Mouse (Mus musculus) cortical plate, adult 2 months (tissue): Measurements from ENCODE around the gene Litaf.
"Not testable (repeated sequence)": the region's sequence is repeated elsewhere in the genome, so short reads cannot be mapped to it uniquely, and the experiment has no call there.

ENCODE experiments used
- CTCF ChIP-seq: fragments of 200-500 bp; IDR thresholded peaks from 2 replicates; pipeline ENCODE4 v1.5.1; 2011; ENCODE audit warnings: mild to moderate bottlenecking, control low read depth, low read length; ENCODE audit not compliant: insufficient read depth; ENCODE audit errors: extremely low read depth
- POLR2A ChIP-seq: fragments of 200-500 bp; IDR thresholded peaks from 2 replicates; pipeline ENCODE4 v1.6.1; 2011; ENCODE audit warnings: mild to moderate bottlenecking, low read length, control low read depth; ENCODE audit not compliant: insufficient read depth; ENCODE audit errors: extremely low read depth

- TF ChIP-seq CTCF, POLR2A: not testable (repeated sequence)
Measured at GRCm38 (mm10) chr16:11013464-11014147, 52.4 kb downstream of the Litaf start.
